Mouse (Mus musculus) adrenal gland, adult 8-10 months (tissue): ENCODE results near the gene Mrgprf. TPM values are rescaled to one million over a fixed set of nuclear protein-coding genes. Genes with fewer than 3 reads are reported as not detected.

Experiments used
- DNase-seq: peaks from one replicate; pipeline ENCODE4 v3.0.0; 2022
- total RNA-seq, 4 experiments: library from RNA; stranded (reverse); gene quantifications; 2 replicates each; pipeline ENCODE4 v1.2.4; 2022

Gene Mrgprf
- 1 to 10 TPM in 3 of 4 experiments, under 1 TPM in 1; 0.91 to 3.0 (median 1.2) TPM for total RNA-seq

DNA sequence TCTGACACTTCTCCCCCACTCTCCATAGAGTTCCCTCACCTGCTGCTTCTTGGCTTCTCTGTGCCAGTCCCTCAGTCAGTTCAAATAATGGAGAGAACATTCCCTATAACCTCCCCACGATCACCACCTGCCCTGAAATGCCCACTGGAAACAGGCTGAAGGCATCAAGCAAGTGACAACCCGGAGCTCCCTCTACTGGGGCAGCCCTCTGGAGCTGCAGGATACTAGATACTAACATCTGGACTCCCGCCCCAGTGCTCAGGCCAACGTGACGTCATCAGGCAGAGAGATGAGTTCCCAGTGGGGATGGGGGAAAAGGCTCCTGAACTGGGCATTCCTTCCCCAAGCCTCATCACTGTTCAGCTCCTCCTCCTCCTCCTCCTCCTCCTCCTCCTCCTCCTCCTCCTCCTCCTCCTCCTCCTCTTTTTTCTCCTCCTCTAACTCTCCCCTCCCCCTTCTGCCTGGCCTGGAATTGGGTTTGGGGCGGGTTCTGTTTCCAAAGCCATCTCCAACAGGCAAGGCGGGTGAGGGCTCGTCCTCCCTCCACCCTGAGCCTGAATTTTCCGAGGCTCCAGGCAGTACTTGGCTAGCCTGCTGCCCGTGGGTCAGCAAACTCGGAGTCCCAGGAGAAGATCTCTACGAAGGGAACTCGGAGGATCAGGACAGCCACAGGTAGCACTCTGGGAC is at the start of gene Mrgprf:
TSS of gene Mrgprf (plus strand) at position 508 of the 687 bp plus-strand sequence.
- DNase-seq, result no peak

DNA sequence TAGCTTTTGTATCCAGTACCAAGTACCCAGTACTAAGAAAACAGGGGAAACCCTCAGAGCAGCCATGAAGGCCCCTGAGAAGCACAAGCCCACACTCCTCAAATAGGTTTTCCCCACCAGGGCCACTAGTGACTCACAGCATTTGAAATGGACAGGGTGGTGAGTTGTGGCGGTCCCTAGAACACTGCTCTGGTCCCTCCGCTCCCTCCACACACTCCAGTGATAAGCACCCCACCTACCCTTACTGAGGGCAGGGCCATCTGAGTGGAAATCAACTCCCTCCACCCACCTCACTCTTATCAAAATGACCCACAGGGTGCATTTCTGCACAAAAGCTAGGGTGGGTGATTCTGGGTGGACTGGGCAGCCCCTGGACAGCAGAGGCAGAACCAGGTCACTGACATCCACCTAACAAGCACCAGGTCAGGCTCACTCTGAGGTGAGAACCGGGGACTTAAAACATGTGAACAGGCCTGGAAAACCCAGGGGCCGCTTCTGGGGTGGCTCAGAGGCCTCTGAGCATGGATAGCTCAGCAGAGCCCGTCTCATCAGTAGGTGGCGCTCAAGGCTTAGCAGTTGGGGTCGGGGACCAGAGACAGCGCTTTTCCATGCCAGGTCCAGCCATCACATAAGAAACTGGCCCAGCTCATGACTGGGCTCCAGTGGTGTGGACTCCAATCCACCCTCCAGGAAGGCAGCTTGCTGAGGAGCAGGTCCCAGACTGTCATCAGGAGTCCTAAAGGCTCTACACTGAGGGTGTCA is 47.7 kb upstream of the Mrgprf start:
- DNase-seq, result peak; percentile 49

DNA sequence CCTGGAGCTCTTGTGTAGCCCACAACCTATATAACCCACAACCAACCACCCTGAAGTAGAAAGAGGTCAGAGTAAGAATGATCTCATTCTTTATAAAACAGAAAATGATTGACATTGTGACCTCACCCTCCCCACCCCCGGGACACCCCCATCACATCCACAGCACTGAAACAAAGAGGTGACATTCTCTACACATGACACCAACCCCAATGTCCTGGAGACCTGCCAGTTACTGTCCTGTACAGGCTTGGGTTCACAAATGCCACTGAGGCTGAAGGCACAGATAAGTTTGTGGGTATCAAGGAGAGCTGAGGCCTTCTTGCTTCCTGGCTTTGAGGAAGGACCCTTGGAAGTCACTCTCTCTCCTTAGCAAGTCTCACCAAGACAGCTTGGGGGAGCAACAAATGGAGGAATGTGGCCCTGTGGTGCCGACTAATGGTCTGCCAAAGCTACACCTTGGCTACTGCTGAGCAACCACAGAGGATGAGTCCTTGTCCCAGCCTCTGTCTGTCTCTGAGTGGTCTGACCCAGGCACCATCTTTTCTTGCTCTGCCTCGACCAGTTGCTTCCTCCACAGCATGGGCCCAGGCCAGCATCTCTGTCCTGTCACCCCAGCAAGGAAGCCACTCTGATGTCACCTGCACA is 46.5 kb upstream of the Mrgprf start:
- no peak for DNase-seq

DNA sequence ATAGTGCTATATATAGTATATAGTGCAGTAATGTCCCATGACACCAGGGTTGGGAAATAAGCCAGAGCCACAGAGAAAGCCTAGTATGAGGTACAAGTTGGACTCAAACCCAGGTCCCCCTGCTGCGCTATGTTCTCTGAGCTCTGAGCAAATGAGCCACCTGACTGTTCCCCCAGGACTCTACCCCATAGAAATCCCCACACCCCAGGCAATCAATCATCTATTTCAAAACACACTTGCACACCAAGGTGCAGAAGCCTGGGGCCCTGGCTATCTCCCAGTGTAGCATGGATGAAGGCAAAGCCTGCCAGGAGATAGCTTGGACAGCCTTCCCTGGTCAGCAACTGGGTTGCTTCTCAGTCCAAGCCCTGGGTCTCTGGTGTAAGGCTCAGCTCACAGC is 44.5 kb upstream of the Mrgprf start:
- no peak for DNase-seq

DNA sequence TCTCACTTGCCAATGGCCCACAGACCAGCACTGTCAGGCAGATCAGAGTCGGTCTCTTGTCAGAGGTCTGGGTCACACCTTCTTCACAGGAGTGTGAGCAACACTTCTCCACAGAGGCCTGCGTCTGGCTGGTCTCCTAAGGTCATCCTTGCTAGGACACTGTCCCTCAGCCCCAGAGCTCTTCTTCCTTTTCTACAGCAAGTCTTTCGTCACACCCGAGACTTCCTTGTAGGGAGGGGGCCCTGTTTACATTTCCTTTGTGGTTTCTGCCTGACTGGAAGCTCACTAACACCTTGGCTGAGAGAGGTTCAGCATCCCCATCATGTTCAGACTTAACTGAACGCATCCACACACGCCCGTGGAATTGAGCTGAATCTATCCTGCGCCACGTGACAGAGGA is 36.4 kb upstream of the Mrgprf start:
- no peak for DNase-seq

DNA sequence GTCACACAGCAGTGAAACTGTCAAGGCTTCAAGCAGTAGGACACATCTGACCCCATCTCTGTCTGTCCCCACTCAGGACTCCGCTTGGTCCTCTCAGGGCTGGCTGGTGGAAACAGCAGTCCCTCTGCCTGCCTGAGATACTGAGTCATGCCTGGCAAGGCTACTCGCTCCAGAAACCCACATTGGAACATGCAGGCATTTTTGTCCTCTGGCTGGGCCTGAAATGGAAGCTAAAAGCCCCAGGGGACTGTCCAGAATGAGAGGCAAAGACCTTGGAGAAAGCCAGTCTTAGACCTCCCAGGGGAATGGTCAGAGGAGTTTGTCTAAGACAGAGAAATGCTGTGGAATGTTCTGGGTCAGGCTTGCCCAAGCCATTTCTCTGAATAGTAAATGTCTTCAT is 34.6 kb upstream of the Mrgprf start:
- DNase-seq, result no peak

DNA sequence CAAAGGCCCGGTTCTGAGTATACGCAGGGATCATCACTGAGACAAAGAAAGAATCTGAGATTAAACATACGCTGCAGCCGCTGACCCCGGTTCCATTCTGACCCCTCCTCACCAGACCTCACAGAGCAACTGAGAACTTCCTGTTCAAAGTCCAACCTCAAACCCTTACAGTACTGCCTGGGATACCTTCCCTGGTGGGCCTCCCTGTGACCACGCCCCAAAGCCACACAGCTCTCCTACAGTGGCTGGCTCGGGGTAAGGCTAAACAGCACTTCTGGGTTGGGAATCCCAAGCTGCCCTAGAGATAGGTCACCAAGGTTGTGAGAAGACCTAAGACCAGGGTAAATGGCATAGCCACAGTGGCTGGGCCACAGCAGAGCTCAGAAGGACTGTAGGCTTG is 31.7 kb upstream of the Mrgprf start:
- DNase-seq, result no peak

DNA sequence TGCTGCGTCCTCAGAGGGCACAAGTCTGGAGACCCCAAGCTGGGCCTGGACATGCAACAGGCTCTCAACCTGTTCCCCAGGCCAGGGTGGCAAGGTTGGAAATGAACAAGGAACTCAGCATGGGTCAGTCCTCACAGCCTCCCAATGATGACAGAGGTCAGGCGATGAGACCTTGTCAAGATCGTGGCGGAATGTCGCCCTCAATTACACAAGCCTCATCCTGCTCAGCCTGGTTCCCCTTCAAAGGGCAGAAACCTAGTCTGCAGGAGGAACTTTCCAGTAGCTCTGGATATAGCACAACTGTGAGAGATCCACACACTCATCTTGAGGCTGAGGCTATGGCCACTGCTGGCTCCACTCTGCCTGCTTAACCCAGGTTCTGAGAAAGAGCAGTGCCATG is 29.7 kb upstream of the Mrgprf start:
- DNase-seq, result no peak

DNA sequence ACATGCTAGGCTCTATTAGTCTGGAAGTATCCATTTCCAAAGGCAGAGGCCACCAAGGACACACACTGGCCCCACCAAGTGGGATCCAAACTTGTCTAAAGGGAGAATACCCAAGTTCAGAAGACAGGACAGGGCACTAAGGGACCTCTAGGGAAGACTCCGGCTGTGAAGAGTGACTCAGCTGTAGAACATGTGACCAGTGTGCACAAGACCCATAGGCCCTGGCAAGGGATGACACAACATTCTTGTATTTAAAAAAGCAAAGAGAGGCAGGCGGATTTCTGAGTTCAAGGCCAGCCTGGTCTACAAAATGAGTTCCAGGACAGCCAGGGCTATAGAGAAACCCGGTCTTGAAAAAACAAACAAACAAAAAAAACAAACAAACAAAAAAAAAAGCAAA is 25.1 kb upstream of the Mrgprf start:
- no peak for DNase-seq

DNA sequence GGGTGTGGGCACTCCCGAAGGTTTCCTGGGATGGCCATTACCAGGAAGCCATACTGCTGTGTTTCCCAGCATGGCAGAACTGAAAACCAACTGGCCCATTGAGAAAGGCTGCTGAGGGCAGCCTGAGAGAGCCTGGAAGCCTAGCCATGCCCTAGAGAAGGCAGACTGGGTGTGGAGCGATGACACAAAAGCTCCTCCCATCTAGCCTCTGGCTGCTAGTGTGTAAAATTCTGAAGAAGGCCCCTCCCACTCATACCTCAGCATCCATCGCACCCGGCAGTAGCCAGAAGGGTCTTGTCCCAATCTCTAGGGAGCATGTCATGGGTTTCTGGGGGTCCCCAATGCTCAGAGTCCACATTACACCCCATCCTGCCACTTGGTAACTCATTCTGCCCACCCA is 19.2 kb upstream of the Mrgprf start:
- DNase-seq, result no peak

DNA sequence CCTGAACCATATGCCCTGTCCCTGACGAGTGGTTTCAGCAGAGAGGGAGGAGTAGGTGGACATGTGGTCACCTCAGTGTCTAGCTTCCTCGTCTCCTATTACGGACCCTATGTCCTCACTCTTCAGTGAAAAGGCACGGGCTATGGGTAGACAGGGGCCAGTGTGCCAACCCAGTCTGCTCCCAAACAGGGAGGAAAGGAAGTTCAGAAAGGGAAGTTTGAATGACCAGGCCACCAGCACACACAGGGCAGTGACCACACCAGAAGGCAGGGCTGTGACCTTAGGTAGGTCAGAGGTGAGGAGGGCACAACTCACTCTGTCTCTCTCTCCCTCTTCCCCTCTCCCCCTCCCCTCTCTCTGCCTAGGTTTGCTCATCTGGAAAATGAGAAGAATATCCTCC is 17.6 kb upstream of the Mrgprf start:
- DNase-seq, result no peak

DNA sequence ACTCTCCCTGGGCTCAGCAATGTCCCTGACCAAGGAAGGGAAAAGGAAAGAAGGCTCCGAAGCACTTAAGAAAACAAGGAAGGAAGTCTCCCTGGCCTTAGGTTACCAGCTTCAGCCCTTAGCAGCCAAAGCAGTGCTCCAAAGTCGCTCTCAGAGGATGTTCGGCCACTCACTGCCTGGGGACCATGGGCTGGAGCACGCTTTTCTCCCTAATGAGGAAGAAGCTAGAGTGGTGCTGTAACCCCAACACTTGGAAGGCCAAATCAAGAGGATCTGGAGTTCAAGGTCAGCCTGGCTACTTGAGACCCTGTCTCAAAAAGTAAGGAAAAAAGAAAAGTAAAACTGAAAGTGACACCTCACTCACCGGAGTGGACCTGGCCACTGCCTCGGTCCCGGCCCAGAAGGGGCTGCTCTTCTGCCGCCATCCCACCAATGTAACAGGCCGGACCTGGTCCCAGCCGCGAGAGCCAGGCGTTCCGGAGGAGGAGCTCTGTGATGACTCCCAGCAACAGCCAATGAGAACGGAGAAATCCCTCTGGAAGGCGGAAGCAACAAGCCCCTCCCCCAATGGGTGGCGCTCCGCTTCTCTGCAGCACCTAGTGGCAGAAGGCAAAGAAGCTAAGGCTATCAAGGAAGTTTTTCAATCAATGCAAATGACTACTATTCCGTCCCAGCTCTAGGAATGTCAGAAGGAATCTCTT is 17.0 kb upstream of the Mrgprf start, which contains the start of gene Tpcn2:
TSS of gene Tpcn2 (minus strand) at position 525 of the 701 bp plus-strand sequence.
- DNase-seq, result peak; percentile 93

DNA sequence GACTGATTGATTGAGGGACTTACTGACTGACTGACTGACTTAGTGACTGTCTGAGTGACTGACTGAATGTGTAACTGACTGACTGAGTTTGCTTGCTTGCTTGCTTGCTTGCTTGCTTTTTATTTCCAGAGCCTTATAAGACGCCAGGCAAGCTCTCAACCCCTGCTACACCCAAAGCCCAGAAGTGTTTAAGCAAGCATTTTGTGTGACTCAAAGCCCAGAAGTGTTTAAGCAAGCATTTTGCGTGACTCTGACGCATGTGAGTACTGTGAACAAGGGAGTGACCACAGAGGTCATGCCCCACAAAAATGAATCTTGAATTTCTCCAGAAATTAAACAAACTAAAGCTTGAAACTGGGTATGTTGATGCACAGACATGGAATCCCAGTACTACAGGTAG is 16.3 kb upstream of the Mrgprf start:
- DNase-seq, result no peak

DNA sequence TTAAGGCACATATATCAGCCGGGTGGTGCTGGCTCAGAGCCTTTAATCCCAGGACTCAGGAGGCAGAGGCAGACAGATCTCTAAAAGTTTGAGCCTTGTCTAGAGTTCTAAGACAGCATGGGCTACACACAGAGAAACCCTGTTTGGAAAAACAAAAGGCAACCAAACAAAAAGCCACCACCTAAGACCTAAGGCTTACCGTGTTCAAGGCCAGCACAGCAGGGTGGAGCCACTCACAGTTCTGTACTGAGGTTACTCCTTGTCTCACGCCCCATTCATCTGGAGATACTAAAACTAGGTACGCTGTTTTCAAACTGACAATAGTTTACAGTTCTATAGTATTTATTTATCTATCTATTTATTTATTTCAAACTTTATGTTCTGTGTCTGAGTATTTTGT is 15.2 kb upstream of the Mrgprf start:
- no peak for DNase-seq

DNA sequence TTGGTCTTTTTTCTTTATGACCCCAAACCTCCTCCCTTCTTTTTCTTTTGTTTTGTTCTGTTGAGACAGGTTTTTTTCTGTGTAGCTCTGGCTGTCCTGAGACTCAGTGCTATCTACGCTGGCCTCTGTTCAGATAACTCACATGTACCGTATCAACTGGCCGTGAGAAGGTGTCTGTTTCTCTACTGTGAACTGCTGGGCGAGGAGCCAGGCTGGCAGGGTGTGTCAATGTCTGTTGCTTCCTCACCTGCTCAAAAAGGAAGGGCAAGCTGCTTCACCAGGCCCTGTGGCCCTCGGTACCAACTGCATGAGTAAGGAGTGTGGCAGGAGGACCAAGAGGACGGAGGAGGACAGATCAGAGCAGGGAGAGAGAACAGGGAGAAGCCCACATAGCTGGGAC is 13.2 kb upstream of the Mrgprf start:
- DNase-seq, result no peak

DNA sequence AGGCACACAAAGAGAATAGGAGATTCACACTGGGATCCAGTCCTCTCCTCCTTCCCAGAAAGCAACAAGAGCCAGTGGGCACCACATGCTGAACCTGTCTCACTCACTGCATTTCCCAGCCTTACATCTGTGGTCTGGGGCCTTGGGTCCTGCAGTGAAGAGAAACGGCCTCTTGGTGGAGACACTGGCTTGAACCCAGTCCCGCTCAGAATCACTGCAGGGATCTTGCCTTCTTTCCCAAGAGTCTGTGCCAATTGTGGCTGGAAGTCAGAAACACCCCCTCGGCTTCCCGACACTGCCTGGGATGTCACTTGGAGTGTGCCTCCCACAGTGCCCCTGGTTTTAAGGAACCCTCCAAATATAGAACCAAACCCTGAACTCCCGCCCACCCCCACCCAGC is 11.3 kb upstream of the Mrgprf start:
- no peak for DNase-seq

DNA sequence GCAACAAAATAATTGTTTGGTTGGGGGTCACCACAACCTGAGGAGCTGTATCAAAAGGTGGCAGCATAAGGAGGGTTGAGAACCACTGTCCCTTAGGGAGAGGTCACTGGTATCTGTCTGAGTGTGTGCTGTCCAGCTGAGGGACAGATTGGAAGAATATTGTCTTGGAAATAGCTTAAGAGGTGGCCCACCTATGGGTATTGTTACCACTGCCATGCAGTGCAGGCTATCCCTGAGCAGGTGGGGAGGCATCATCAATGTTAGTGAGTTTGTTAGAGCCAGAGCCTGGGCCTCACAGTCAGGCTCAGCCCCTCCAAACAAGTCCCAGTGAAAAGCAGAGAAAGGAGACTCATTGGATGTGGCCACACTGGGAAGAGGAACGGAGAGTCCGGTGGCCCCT is 8.8 kb upstream of the Mrgprf start:
- DNase-seq, result no peak

DNA sequence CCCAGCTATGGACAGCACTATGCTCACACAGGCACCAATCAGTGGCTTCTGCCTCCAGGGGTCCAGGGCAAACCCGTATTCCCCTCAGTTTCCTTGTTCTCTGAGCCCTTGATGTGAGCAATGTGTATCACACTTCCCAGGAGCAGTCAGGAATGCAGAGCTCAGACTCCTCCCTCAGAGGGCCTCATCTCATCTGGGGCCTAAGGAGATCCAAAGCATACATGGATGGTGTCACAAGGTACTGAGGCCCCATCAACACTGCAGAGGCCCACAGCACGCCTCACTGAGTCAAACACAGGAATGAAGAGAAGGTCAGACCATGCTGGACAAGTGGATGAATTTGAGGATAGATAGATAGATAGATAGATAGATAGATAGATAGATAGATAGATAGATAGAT is 7.9 kb upstream of the Mrgprf start:
- DNase-seq, result no peak

DNA sequence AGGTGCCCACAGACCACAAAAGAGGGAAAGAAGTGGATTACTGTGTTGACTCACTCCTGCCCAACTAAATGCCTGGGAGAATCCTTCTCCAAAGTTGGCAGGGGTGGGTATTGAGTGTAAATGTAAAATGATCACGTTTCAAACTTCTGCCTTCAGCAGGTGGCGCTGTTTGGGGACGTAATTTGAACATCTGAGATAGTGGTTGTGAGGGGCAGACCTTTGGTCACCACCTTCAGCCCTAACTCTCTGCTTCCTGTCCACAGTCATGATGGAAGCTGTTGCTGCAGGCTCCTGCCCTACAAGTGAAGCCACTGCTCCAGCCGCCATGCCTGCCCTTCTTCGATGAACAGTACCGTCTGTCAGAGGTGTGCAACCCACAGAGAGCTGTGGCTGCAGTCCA is 6.8 kb upstream of the Mrgprf start:
- no peak for DNase-seq

DNA sequence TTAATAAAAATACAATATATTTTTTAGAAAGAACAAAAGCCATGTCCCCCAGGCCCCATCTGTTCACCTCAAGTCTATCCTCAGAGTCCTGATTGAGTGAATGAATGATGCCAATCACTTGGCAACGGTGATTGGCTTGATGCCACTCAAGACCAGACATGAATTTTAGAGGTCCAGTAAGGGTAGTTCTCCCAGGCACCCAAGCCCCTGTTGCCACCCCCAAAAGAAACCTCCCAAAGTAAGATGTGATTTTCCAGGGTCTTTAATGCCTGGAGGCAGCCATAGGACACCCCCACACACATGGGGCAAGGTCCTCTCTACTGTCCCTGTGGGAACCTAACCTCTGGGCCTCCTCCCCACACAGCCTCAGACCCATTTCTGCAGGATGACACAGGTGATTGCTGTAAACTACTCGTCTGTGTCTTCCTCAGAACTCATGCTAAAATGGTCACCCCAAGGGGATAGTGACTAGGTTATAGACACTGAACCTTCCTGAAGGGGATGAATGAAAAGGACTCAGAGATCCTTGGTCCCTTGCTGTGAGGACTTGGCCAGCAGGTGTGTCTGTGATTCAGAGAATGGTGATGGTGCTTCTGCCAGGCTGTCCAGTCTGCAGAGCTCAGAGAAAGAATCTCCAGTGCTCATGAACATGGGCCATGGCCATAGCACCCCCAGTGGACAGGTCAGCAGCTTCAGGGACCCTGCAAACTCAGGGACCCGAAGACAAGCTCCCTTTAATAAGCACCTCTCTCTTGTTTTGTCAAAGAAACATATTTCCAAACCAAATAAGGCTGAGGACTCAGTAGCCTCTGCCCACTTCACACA is 1.8 kb upstream of the Mrgprf start:
- DNase-seq, result no peak

DNA sequence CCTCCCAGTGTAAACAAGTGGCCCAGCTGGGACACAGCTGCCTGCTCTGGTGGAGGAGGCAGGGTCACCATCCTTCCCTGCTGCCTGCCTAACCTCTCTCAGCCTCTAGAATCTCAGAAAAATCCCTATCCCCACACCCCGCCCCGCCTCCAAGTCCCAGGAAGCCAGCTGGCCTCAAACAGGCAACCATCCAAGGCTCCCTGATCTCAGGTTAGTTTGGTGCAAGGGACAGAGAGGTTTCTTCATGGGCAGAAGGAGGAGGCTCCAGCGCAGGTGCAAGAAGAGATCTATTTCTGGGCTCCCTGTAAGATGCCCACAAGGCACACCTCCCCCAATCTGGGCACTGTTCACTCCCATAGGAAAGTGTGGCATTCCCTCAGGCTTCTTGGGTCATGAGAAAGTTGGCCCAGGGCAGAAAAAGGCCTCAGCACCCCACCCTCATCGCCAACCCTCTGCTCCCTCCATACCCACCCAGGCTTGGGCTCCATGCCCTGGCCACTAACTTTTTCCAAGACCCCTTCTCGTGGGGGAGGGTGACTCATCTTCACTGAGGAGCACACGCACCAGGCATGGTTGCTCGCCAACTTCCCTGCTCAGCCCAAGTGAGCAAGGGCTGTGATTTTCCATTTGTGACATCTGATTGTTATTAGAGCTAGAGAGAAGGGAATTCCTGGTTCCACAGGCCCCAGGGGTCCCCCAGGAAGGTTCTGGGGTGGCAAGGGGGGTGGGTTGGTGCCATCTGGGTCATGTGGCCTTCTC is 887 bp upstream of the Mrgprf start:
- no peak for DNase-seq

DNA sequence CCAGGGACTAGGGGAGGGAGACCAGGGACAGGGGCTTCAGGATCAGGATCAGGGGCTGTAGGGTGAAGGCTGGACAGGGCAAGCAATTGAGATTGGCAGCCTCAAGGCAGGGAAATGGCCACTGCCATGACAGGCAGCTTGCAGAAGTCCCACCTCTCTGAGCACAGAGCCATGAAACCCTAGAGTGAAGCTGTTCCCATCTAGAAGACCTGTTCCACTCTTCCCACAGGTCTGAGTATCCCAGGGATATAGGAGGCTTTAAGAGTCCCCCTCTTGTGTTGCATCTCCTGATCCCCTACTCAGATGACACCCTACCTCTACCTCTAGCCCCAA is 346 bp downstream of the Mrgprf start:
- no peak for DNase-seq
